Mouse (Mus musculus): ENCODE results near the gene Nemp1. TPM values are rescaled to one million over a fixed set of nuclear protein-coding genes. Genes with fewer than 3 reads are reported as not detected.

Nemp1 gene
- polyA plus RNA-seq, 1 experiment from 2014 or later: 10.2 TPM

GRCm38 (mm10) chr10:127658076-127658475, 8.6 kb upstream of the Nemp1 start:
- no peak overlapping the region for H3K27ac ChIP-seq (ENCODE audit: low read length)
- H3K4me2 ChIP-seq (replicated peaks; ENCODE audit: low read depth, low read length): 0 out of 2 replicates have a peak overlapping the region, but pooled peaks have one; percentile 10
- H3K27me3 ChIP-seq (ENCODE audit: control insufficient read depth, insufficient read depth, low read length): no peaks in the 10 kb centered on the region
- peaks cover 29% of the 10 kb centered on the region for H3K36me3 ChIP-seq (ENCODE audit: control insufficient read depth, insufficient read depth, low read length)
- H3K4me1 ChIP-seq (ENCODE audit: control insufficient read depth, insufficient read depth, low read length): peaks cover 29% of the 10 kb centered on the region
- peak; percentile 15; the same call in 1 of the 2 replicates for ATAC-seq (ENCODE audit: insufficient number of reproducible peaks, insufficient read depth, low FRiP score, low read depth)
- H3K9me3 ChIP-seq (ENCODE audit: control insufficient read depth, low read depth, low read length): no peaks in the 10 kb centered on the region
- 9% methylated on average over 6 of the region's 6 CpGs for WGBS
- no peak overlapping the region for H3K9ac ChIP-seq (replicated peaks; ENCODE audit: low read depth, low read length)
- no peak overlapping the region for H3K4me3 ChIP-seq (ENCODE audit: low read depth, low read length)

- Histone ChIP-seq H3K9me3 (ENCODE audit: control insufficient read depth, low read depth, low read length) (no peaks in the 10 kb centered on the region), H3K9ac (replicated peaks; ENCODE audit: low read depth, low read length) (no peak overlapping the region), H3K36me3 (ENCODE audit: control insufficient read depth, insufficient read depth, low read length) (peaks cover 34% of the 10 kb centered on the region), H3K27me3 (ENCODE audit: control insufficient read depth, insufficient read depth, low read length) (no peaks in the 10 kb centered on the region), H3K27ac (ENCODE audit: low read length) (no peak overlapping the region), H3K4me2 (replicated peaks; ENCODE audit: low read depth, low read length) (no peak overlapping the region), H3K4me3 (ENCODE audit: low read depth, low read length) (no peak overlapping the region), H3K4me1 (ENCODE audit: control insufficient read depth, insufficient read depth, low read length) (peaks cover 38% of the 10 kb centered on the region)
- no peak for ATAC-seq (ENCODE audit: insufficient number of reproducible peaks, insufficient read depth, low FRiP score, low read depth)
- WGBS: 71% methylated on average over 1 of the region's 1 CpGs
These were observed 7.2 kb upstream of the Nemp1 start for GRCm38 (mm10) chr10:127659551-127659950.

GRCm38 (mm10) chr10:127661291-127661914, 5.3 kb upstream of the Nemp1 start:
- no peak for ATAC-seq (ENCODE audit: insufficient number of reproducible peaks, insufficient read depth, low FRiP score, low read depth)
- H3K4me1 ChIP-seq (ENCODE audit: control insufficient read depth, insufficient read depth, low read length): peaks cover 47% of the 10 kb centered on the region
- no peaks in the 10 kb centered on the region for H3K27me3 ChIP-seq (ENCODE audit: control insufficient read depth, insufficient read depth, low read length)
- no peaks in the 10 kb centered on the region for H3K9me3 ChIP-seq (ENCODE audit: control insufficient read depth, low read depth, low read length)
- H3K4me3 ChIP-seq (ENCODE audit: low read depth, low read length): peak overlapping the region; percentile 11; the same call in 1 of the 2 replicates
- H3K9ac ChIP-seq (replicated peaks; ENCODE audit: low read depth, low read length): peak overlapping the region; percentile 11; the same call in 1 of the 2 replicates
- 21% methylated on average over 14 of the region's 14 CpGs for WGBS
- peak overlapping the region; percentile 83 for H3K27ac ChIP-seq (ENCODE audit: low read length)
- H3K36me3 ChIP-seq (ENCODE audit: control insufficient read depth, insufficient read depth, low read length): peaks cover 23% of the 10 kb centered on the region
- H3K4me2 ChIP-seq (replicated peaks; ENCODE audit: low read depth, low read length): peak overlapping the region; percentile 43

DNA sequence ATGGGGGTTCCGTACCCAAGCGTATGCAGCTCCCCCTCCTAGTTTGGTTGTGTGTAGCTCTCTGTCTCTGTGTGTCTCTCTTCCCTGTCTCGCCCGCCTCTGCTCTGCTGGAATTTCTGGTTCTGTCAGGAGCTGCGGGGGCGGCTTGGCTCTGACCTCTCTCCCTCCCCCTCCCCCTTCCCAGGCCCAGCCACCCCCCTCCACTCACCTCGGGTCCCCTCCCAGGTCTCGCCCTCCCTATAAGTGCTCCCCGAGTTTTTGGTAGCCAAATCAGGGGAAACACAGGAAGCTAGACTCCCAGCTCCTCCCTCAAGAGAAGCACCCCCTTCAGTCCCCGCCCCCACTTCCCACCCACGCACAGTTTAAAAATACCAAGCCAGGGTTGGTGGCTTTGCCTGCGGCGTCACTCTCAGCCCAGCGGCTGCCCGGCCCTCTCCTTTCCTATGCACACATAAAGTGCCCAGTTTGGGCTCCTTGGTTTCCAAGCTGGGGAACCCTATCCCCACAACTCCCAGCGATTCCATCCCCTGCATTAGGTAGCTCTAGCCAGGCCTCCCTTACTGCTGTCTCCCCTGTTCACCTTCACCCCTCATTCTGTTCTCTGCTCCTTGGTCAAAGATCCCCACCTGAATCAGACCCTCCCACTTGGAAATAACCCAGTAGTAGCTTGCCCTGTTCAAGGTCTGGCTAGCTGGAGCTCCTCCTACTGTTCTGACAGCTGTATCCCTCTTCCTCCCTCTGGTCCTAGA, 4.6 kb upstream of the Nemp1 start:
- H3K9ac ChIP-seq (replicated peaks; ENCODE audit: low read depth, low read length): peak overlapping the region; percentile 11; the same call in 1 of the 2 replicates
- peak overlapping the region; percentile 43 for H3K4me2 ChIP-seq (replicated peaks; ENCODE audit: low read depth, low read length)
- no peaks in the 10 kb centered on the region for H3K27me3 ChIP-seq (ENCODE audit: control insufficient read depth, insufficient read depth, low read length)
- peak overlapping the region; percentile 83 for H3K27ac ChIP-seq (ENCODE audit: low read length)
- H3K4me1 ChIP-seq (ENCODE audit: control insufficient read depth, insufficient read depth, low read length): peaks cover 47% of the 10 kb centered on the region
- ATAC-seq (ENCODE audit: insufficient number of reproducible peaks, insufficient read depth, low FRiP score, low read depth): 0 out of 2 replicates have a peak, but pooled peaks have one; percentile 20
- WGBS: 4% methylated on average over 16 of the region's 16 CpGs
- peaks cover 23% of the 10 kb centered on the region for H3K36me3 ChIP-seq (ENCODE audit: control insufficient read depth, insufficient read depth, low read length)
- H3K4me3 ChIP-seq (ENCODE audit: low read depth, low read length): peak overlapping the region; percentile 11; the same call in 1 of the 2 replicates
- no peaks in the 10 kb centered on the region for H3K9me3 ChIP-seq (ENCODE audit: control insufficient read depth, low read depth, low read length)

- no peak for ATAC-seq (ENCODE audit: insufficient number of reproducible peaks, insufficient read depth, low FRiP score, low read depth)
- Histone ChIP-seq H3K36me3 (ENCODE audit: control insufficient read depth, insufficient read depth, low read length) (peaks cover 23% of the 10 kb centered on the region), H3K27ac (ENCODE audit: low read length) (peak overlapping the region; percentile 83), H3K4me1 (ENCODE audit: control insufficient read depth, insufficient read depth, low read length) (peaks cover 52% of the 10 kb centered on the region), H3K9ac (replicated peaks; ENCODE audit: low read depth, low read length) (no peak overlapping the region; the same call in 1 of the 2 replicates), H3K4me2 (replicated peaks; ENCODE audit: low read depth, low read length) (peak overlapping the region; percentile 43), H3K27me3 (ENCODE audit: control insufficient read depth, insufficient read depth, low read length) (no peaks in the 10 kb centered on the region), H3K9me3 (ENCODE audit: control insufficient read depth, low read depth, low read length) (no peaks in the 10 kb centered on the region), H3K4me3 (ENCODE audit: low read depth, low read length) (peak overlapping the region; percentile 11; the same call in 1 of the 2 replicates)
- 24% methylated on average over 19 of the region's 19 CpGs for WGBS
These were observed 3.9 kb upstream of the Nemp1 start for GRCm38 (mm10) chr10:127662666-127663253.

DNA sequence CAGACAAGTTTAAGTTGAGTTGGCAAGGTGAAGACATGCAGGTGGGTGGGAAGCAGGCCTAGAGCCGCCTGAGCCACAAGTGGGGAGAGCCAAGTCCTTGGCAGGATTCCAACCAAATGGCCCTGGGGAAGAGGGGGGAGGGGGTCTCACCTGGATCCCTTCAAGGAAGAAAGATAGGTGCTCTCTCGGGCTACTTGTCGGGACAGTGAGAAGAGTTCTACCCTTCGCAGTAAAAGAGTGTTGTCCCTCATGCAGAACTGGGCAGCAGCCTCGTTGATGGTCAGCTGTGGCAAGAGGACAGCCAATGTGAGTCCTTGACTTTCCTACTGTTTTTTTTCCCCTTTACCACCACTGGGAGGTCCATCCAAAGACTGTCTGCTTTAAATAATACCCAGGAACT, 3.1 kb upstream of the Nemp1 start:
- no peaks in the 10 kb centered on the region for H3K9me3 ChIP-seq (ENCODE audit: control insufficient read depth, low read depth, low read length)
- no peak overlapping the region for H3K4me3 ChIP-seq (ENCODE audit: low read depth, low read length)
- peak overlapping the region; percentile 44; the same call in 1 of the 2 replicates for H3K27ac ChIP-seq (ENCODE audit: low read length)
- no peaks in the 10 kb centered on the region for H3K27me3 ChIP-seq (ENCODE audit: control insufficient read depth, insufficient read depth, low read length)
- peaks cover 56% of the 10 kb centered on the region for H3K4me1 ChIP-seq (ENCODE audit: control insufficient read depth, insufficient read depth, low read length)
- H3K9ac ChIP-seq (replicated peaks; ENCODE audit: low read depth, low read length): no peak overlapping the region
- peak overlapping the region; percentile 73; the same call in 1 of the 2 replicates for H3K4me2 ChIP-seq (replicated peaks; ENCODE audit: low read depth, low read length)
- no peak for ATAC-seq (ENCODE audit: insufficient number of reproducible peaks, insufficient read depth, low FRiP score, low read depth)
- WGBS: 16% methylated on average over 5 of the region's 5 CpGs
- peaks cover 23% of the 10 kb centered on the region for H3K36me3 ChIP-seq (ENCODE audit: control insufficient read depth, insufficient read depth, low read length)

- peaks cover 23% of the 10 kb centered on the region for H3K36me3 ChIP-seq (ENCODE audit: control insufficient read depth, insufficient read depth, low read length)
These were observed 2.5 kb upstream of the Nemp1 start for GRCm38 (mm10) chr10:127664166-127664565.

DNA sequence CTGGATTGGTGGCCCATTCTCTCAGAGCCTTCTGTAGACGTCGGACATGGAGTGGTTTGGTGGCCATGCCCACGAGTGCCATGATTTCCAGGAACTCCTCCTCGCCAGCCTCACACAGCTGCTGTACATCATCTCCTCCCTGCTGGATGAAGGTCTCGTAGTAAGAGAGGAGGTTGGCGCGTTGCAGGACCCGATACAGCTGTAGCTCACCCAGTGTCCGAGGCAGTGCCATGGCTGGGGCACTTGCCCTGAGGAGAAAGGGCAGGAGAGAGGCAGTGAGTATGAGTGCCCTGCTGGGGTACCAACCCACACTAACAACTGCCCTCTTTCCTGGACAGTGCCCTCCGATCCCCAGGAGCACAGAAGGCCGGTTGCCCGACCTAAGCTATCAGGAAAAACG, 1.8 kb upstream of the Nemp1 start:
- 38% methylated on average over 13 of the region's 13 CpGs for WGBS
- Histone ChIP-seq H3K27me3 (ENCODE audit: control insufficient read depth, insufficient read depth, low read length) (no peaks in the 10 kb centered on the region), H3K27ac (ENCODE audit: low read length) (no peak overlapping the region)

More at GRCm38 (mm10) chr10:127664166-127664565, 2.5 kb upstream of the Nemp1 start:
- Histone ChIP-seq H3K9ac (replicated peaks; ENCODE audit: low read depth, low read length) (no peak overlapping the region), H3K4me1 (ENCODE audit: control insufficient read depth, insufficient read depth, low read length) (peaks cover 58% of the 10 kb centered on the region), H3K27ac (ENCODE audit: low read length) (peak overlapping the region; percentile 44; the same call in 1 of the 2 replicates), H3K27me3 (ENCODE audit: control insufficient read depth, insufficient read depth, low read length) (no peaks in the 10 kb centered on the region), H3K4me2 (replicated peaks; ENCODE audit: low read depth, low read length) (peak overlapping the region; percentile 73; the same call in 1 of the 2 replicates), H3K9me3 (ENCODE audit: control insufficient read depth, low read depth, low read length) (no peaks in the 10 kb centered on the region), H3K4me3 (ENCODE audit: low read depth, low read length) (peak overlapping the region; percentile 0; the same call in 1 of the 2 replicates)
- ATAC-seq (ENCODE audit: insufficient number of reproducible peaks, insufficient read depth, low FRiP score, low read depth): no peak
- 39% methylated on average over 16 of the region's 16 CpGs for WGBS

More for the DNA sequence above, 1.8 kb upstream of the Nemp1 start:
- no peaks in the 10 kb centered on the region for H3K9me3 ChIP-seq (ENCODE audit: control insufficient read depth, low read depth, low read length)
- H3K36me3 ChIP-seq (ENCODE audit: control insufficient read depth, insufficient read depth, low read length): peaks cover 18% of the 10 kb centered on the region
- H3K9ac ChIP-seq (replicated peaks; ENCODE audit: low read depth, low read length): peak overlapping the region; percentile 78; the same call in 1 of the 2 replicates
- H3K4me1 ChIP-seq (ENCODE audit: control insufficient read depth, insufficient read depth, low read length): peaks cover 59% of the 10 kb centered on the region
- H3K4me2 ChIP-seq (replicated peaks; ENCODE audit: low read depth, low read length): peak overlapping the region; percentile 73
- H3K4me3 ChIP-seq (ENCODE audit: low read depth, low read length): peak overlapping the region; percentile 73
- ATAC-seq (ENCODE audit: insufficient number of reproducible peaks, insufficient read depth, low FRiP score, low read depth): no peak
